Mouse (Mus musculus) common myeloid progenitor, adult 5-6 weeks (primary cell): ENCODE data around the gene Gm17482. TPM values are rescaled to one million over a fixed set of nuclear protein-coding genes. Genes with fewer than 3 reads are reported as not detected.
A peak's percentile ranks its signal among the peaks of the same experiment; 100 is the strongest.

Source experiments
- ATAC-seq: replicated peaks from 2 replicates; pipeline ENCODE4 v1.8.0; 2016; ENCODE audit warnings: low read depth, mild to moderate bottlenecking, moderate TSS enrichment, inconsistent platforms; ENCODE audit not compliant: poor library complexity, severe bottlenecking
- total RNA-seq: library from RNA; stranded (forward); fragments of 200-1000, 187-1606 nt; gene quantifications from 2 replicates; pipeline ENCODE4 v1.2.3, GENCODE M21; 2017

The Gm17482 gene
- total RNA-seq, 1 experiment from 2014 or later, result not detected

GRCm38 (mm10) chr6:115244222-115244621 lies 17.1 kb downstream of the Gm17482 start:
- no peak for ATAC-seq

- ATAC-seq, result no peak
Measured at GRCm38 (mm10) chr6:115245500-115246058, 18.4 kb downstream of the Gm17482 start.

GRCm38 (mm10) chr6:115251531-115251985 lies 24.4 kb downstream of the Gm17482 start:
- 0 out of 2 replicates have a peak, but pooled peaks have one; percentile 25 for ATAC-seq

GRCm38 (mm10) chr6:115252099-115252873 lies 25.1 kb downstream of the Gm17482 start, which contains the start of gene Timp4:
TSS of gene Timp4 (minus strand) at chr6:115252205.
- no peak for ATAC-seq

- no peak for ATAC-seq
Measured at GRCm38 (mm10) chr6:115255171-115255570, 28.0 kb downstream of the Gm17482 start.

- ATAC-seq, result no peak
Measured at GRCm38 (mm10) chr6:115260507-115260906, 33.4 kb downstream of the Gm17482 start.

GRCm38 (mm10) chr6:115266791-115267190 lies 39.6 kb downstream of the Gm17482 start:
- no peak for ATAC-seq

- ATAC-seq, result peak; percentile 93
Measured at GRCm38 (mm10) chr6:115267916-115268315, 40.8 kb downstream of the Gm17482 start.

GRCm38 (mm10) chr6:115268551-115269385 lies 41.6 kb downstream of the Gm17482 start:
- no peak for ATAC-seq

- no peak for ATAC-seq
Measured at GRCm38 (mm10) chr6:115269561-115269960, 42.4 kb downstream of the Gm17482 start.

GRCm38 (mm10) chr6:115270085-115270484 lies 42.9 kb downstream of the Gm17482 start:
- ATAC-seq, result no peak

- no peak for ATAC-seq
Measured at GRCm38 (mm10) chr6:115271326-115271725, 44.2 kb downstream of the Gm17482 start.

GRCm38 (mm10) chr6:115271866-115272271 lies 44.7 kb downstream of the Gm17482 start:
- no peak for ATAC-seq

- ATAC-seq, result no peak
Measured at GRCm38 (mm10) chr6:115273346-115273745, 46.2 kb downstream of the Gm17482 start.

- no peak for ATAC-seq
Measured at GRCm38 (mm10) chr6:115274705-115275104, 47.6 kb downstream of the Gm17482 start.

GRCm38 (mm10) chr6:115275116-115275815 lies 48.1 kb downstream of the Gm17482 start:
- no peak for ATAC-seq

- no peak for ATAC-seq
Measured at GRCm38 (mm10) chr6:115278086-115278485, 50.9 kb downstream of the Gm17482 start.

- ATAC-seq, result no peak
Measured at GRCm38 (mm10) chr6:115279639-115280038, 52.5 kb downstream of the Gm17482 start.

- ATAC-seq, result no peak
Measured at GRCm38 (mm10) chr6:115284153-115284552, 57.0 kb downstream of the Gm17482 start.

- no peak for ATAC-seq
Measured at GRCm38 (mm10) chr6:115286441-115286840, 59.3 kb downstream of the Gm17482 start.
